Mouse (Mus musculus) embryonic facial prominence, embryonic 14.5 days (tissue): ENCODE measurements at regions not wholly inside any gene's neighbourhood (a gene's known extent, or its start where the extent isn't known, plus 50 kb on each side); places are given as distances from the start of the nearest gene placed in this dataset.

Experiments used
- ATAC-seq: fragments of 200-750 bp; cut with Nextera tagmentation; 2 replicates; pipeline ENCODE4 v1.8.0; 2017; ENCODE audit warnings: low read depth, moderate number of reproducible peaks, moderate TSS enrichment
- DNase-seq: peaks from one replicate; pipeline ENCODE4 v3.0.0-alpha.2; 2015; ENCODE audit warnings: low spot score
- H3K27ac ChIP-seq: fragments of 300-500 bp; sonication (generic); replicated peaks from 2 replicates; pipeline ENCODE4 v1.5.1; 2014; ENCODE audit warnings: low read depth, mild to moderate bottlenecking, low read length, moderate library complexity
- H3K27me3 ChIP-seq: fragments of 300-500 bp; sonication (generic); replicated peaks from 2 replicates; pipeline ENCODE4 v1.6.1; 2014; ENCODE audit warnings: low read length; ENCODE audit not compliant: control insufficient read depth, insufficient read depth
- H3K36me3 ChIP-seq: fragments of 300-500 bp; sonication (generic); 2 replicates; pipeline ENCODE4 v1.6.1; 2014; ENCODE audit warnings: low read length, mixed read lengths; ENCODE audit not compliant: control insufficient read depth, insufficient read depth
- H3K4me1 ChIP-seq: fragments of 300-500 bp; sonication (generic); 2 replicates; pipeline ENCODE4 v1.6.1; 2014; ENCODE audit warnings: antibody characterized with exemption, low read length; ENCODE audit not compliant: control insufficient read depth, insufficient read depth
- H3K4me2 ChIP-seq: fragments of 300-500 bp; sonication (generic); 2 replicates; pipeline ENCODE4 v1.6.1; 2014; ENCODE audit warnings: low read depth, mild to moderate bottlenecking, low read length, moderate library complexity, mixed read lengths
- H3K4me3 ChIP-seq: fragments of 300-500 bp; sonication (generic); 2 replicates; pipeline ENCODE4 v1.5.1; 2014; ENCODE audit warnings: low read depth, mild to moderate bottlenecking, low read length
- H3K9ac ChIP-seq: fragments of 300-500 bp; sonication (generic); 2 replicates; pipeline ENCODE4 v1.6.1; 2014; ENCODE audit warnings: low read depth, mild to moderate bottlenecking, low read length, moderate library complexity, mixed read lengths
- H3K9me3 ChIP-seq: fragments of 300-500 bp; sonication (generic); 2 replicates; pipeline ENCODE4 v1.6.1; 2016; ENCODE audit warnings: low read length; ENCODE audit not compliant: control insufficient read depth
- WGBS: fragments of 180-500 bp; shearing (Covaris S2); extraction: QIAGEN DNeasy Blood & Tissue Kit; methylation state at CpG from one replicate; pipeline ENCODE4 v1.1.7; 2014; 5-methylcytosine and 5-hydroxymethylcytosine counted together

- ATAC-seq (no peak), DNase-seq (no peak)
- WGBS = 88% methylated on average over 2 of the region's 2 CpGs
- Histone ChIP-seq H3K4me3 (no peak overlapping the region), H3K9me3 (no peaks in the 10 kb centered on the region), H3K4me1 (no peaks in the 10 kb centered on the region), H3K4me2 (no peak overlapping the region), H3K27ac (no peak overlapping the region), H3K9ac (no peak overlapping the region), H3K36me3 (no peaks in the 10 kb centered on the region), H3K27me3 (no peaks in the 10 kb centered on the region)
Measured at GRCm38 (mm10) chr15:69766743-69767142, 3266.0 kb upstream of the Lrrc6 start.

GRCm38 (mm10) chr15:69752616-69753015 is 3251.9 kb upstream of the Lrrc6 start:
- Histone ChIP-seq H3K9me3 (no peaks in the 10 kb centered on the region), H3K4me2 (no peak overlapping the region), H3K4me3 (no peak overlapping the region), H3K27ac (no peak overlapping the region), H3K36me3 (no peaks in the 10 kb centered on the region), H3K4me1 (no peaks in the 10 kb centered on the region), H3K27me3 (no peaks in the 10 kb centered on the region), H3K9ac (no peak overlapping the region)
- whole genome bisulfite sequencing = 89% methylated on average over 3 of the region's 3 CpGs
- no peak for DNase-seq
- no peak for ATAC-seq

- no peaks in the 10 kb centered on the region for H3K36me3 ChIP-seq
- 49% methylated on average over 2 of the region's 2 CpGs for WGBS
- no peaks in the 10 kb centered on the region for H3K27me3 ChIP-seq
- H3K4me3 ChIP-seq = no peak overlapping the region
- H3K4me2 ChIP-seq = no peak overlapping the region
- no peaks in the 10 kb centered on the region for H3K9me3 ChIP-seq
- DNase-seq (peak; percentile 59), ATAC-seq (no peak)
- H3K4me1 ChIP-seq = no peaks in the 10 kb centered on the region
- no peak overlapping the region for H3K9ac ChIP-seq
- H3K27ac ChIP-seq = no peak overlapping the region
Measured at GRCm38 (mm10) chr15:69714680-69715079, 3214.0 kb upstream of the Lrrc6 start.

GRCm38 (mm10) chr15:69713900-69714299 is 3213.2 kb upstream of the Lrrc6 start:
- Histone ChIP-seq H3K9ac (no peak overlapping the region), H3K27ac (no peak overlapping the region), H3K4me2 (no peak overlapping the region), H3K4me3 (no peak overlapping the region), H3K4me1 (no peaks in the 10 kb centered on the region), H3K36me3 (no peaks in the 10 kb centered on the region), H3K27me3 (no peaks in the 10 kb centered on the region), H3K9me3 (no peaks in the 10 kb centered on the region)
- DNase-seq (no peak), ATAC-seq (no peak)

- WGBS = 82% methylated on average over 4 of the region's 4 CpGs
- H3K4me1 ChIP-seq = no peaks in the 10 kb centered on the region
- no peaks in the 10 kb centered on the region for H3K36me3 ChIP-seq
- H3K27ac ChIP-seq = no peak overlapping the region
- no peak overlapping the region for H3K4me2 ChIP-seq
- H3K27me3 ChIP-seq = no peaks in the 10 kb centered on the region
- H3K4me3 ChIP-seq = no peak overlapping the region
- H3K9me3 ChIP-seq = no peaks in the 10 kb centered on the region
- no peak for DNase-seq
- ATAC-seq = no peak
- no peak overlapping the region for H3K9ac ChIP-seq
Measured at GRCm38 (mm10) chr15:69695639-69696205, 3195.0 kb upstream of the Lrrc6 start.

- H3K9ac ChIP-seq = no peak overlapping the region
- DNase-seq (no peak), ATAC-seq (no peak)
- no peak overlapping the region for H3K4me3 ChIP-seq
- H3K36me3 ChIP-seq = no peaks in the 10 kb centered on the region
- H3K27me3 ChIP-seq = no peaks in the 10 kb centered on the region
- H3K4me2 ChIP-seq = no peak overlapping the region
- H3K9me3 ChIP-seq = no peaks in the 10 kb centered on the region
- no peaks in the 10 kb centered on the region for H3K4me1 ChIP-seq
- no peak overlapping the region for H3K27ac ChIP-seq
Measured at GRCm38 (mm10) chr15:69690501-69690900, 3189.8 kb upstream of the Lrrc6 start.
